Mouse (Mus musculus) hindbrain, embryonic 11.5 days (tissue): ENCODE data around the gene Trem1. TPM values are rescaled to one million over a fixed set of nuclear protein-coding genes. Genes with fewer than 3 reads are reported as not detected.

Source experiments
- ATAC-seq: fragments of 200-750 bp; cut with Nextera tagmentation; 2 replicates; pipeline ENCODE4 v1.8.0; 2017; ENCODE audit warnings: mild to moderate bottlenecking, moderate TSS enrichment, moderate library complexity; ENCODE audit not compliant: low FRiP score
- DNase-seq: peaks from one replicate; pipeline ENCODE4 v3.0.0-alpha.2; 2015; ENCODE audit warnings: low spot score
- H3K27ac ChIP-seq: fragments of 300-500 bp; sonication (generic); 2 replicates; pipeline ENCODE4 v1.5.1; 2014; ENCODE audit warnings: mild to moderate bottlenecking, low read depth, low read length
- H3K27me3 ChIP-seq: fragments of 300-500 bp; sonication (generic); 2 replicates; pipeline ENCODE4 v1.6.1; 2014; ENCODE audit warnings: mild to moderate bottlenecking, low read length, moderate library complexity, mixed read lengths; ENCODE audit not compliant: control insufficient read depth, insufficient read depth
- H3K36me3 ChIP-seq: fragments of 300-500 bp; sonication (generic); 2 replicates; pipeline ENCODE4 v1.6.1; 2014; ENCODE audit warnings: mild to moderate bottlenecking, low read length, moderate library complexity, mixed read lengths; ENCODE audit not compliant: control insufficient read depth, insufficient read depth
- H3K4me1 ChIP-seq: fragments of 300-500 bp; sonication (generic); replicated peaks from 2 replicates; pipeline ENCODE4 v1.6.1; 2014; ENCODE audit warnings: low read length, mixed read lengths; ENCODE audit not compliant: control insufficient read depth, insufficient read depth
- H3K4me2 ChIP-seq: fragments of 300-500 bp; sonication (generic); replicated peaks from 2 replicates; pipeline ENCODE4 v1.6.1; 2014; ENCODE audit warnings: mild to moderate bottlenecking, low read depth, low read length
- H3K4me3 ChIP-seq: fragments of 300-500 bp; sonication (generic); 2 replicates; pipeline ENCODE4 v1.5.1; 2014; ENCODE audit warnings: low read depth, low read length
- H3K9ac ChIP-seq: fragments of 300-500 bp; sonication (generic); 2 replicates; pipeline ENCODE4 v1.6.1; 2014; ENCODE audit warnings: low read depth, low read length
- H3K9me3 ChIP-seq: fragments of 300-500 bp; sonication (generic); 2 replicates; pipeline ENCODE4 v1.6.1; 2016; ENCODE audit warnings: low read length; ENCODE audit not compliant: control insufficient read depth
- WGBS: fragments of 180-500 bp; shearing (Covaris S2); extraction: QIAGEN DNeasy Blood & Tissue Kit; methylation state at CpG from one replicate; pipeline ENCODE4 v1.1.7; 2014; 5-methylcytosine and 5-hydroxymethylcytosine counted together
- polyA plus RNA-seq: library from polyadenylated mRNA; unstranded; fragments of >200 nt; fragmentation: Nextera tagmentation; extraction: Ambion mirVana; gene quantifications from 2 replicates; pipeline ENCODE4 v1.2.1, GENCODE M21; 2014

Trem1 gene
- polyA plus RNA-seq, 1 experiment from 2014 or later = not detected

DNA sequence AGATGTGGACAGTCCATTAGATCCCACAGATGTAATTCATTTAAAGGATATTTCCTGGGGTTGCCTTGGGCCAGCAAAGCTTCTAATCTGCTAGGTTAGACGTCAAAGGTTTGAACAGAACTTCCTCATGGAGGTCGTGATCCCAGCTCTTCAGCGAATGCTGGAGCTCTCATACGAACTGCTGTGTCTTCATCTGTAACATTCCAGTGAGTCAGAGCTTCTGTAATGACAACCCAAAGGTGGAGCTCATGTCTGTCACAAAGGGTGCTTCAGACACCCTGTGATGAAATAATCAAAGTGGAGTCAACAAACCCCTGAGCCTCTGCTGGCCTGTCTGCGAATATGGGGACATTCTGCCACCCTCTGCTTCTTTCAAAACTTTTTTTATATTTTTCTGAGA, 2.0 kb downstream of the Trem1 start:
- no peaks in the 10 kb centered on the region for H3K27me3 ChIP-seq
- 83% methylated on average over 5 of the region's 5 CpGs for WGBS
- H3K4me2 ChIP-seq = no peak overlapping the region
- no peaks in the 10 kb centered on the region for H3K36me3 ChIP-seq
- no peak overlapping the region for H3K4me3 ChIP-seq
- DNase-seq = no peak
- no peaks in the 10 kb centered on the region for H3K9me3 ChIP-seq
- no peak overlapping the region for H3K27ac ChIP-seq
- H3K9ac ChIP-seq = no peak overlapping the region
- no peak for ATAC-seq
- H3K4me1 ChIP-seq = no peaks in the 10 kb centered on the region

DNA sequence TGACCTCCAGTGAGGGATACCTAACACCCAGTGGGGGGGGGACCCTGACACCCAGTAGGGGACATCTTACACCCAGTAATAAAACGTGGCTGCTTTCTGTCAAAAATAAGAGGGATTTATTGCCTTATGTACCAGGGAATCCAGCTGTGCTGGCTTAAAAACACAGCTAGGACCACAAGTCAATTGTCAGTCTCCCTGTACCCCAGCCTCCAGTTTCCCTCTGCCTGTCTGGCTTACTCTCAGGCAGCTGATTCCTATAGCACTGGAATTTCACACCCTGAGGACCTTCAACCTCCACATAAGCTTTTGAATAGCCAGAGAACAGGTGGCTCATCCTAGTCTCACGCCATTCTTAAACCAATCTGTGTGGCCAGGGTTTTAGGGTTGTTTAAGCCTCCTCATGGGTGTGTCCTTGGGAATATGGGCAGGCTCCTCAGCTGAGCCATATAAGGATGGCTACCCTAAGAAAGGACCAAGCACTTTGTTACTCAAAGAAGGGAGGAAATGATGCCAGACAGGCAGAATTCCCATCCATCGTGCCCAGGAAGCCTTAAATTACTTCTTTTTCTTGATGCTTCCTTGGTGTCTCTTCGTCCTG, 3.3 kb downstream of the Trem1 start:
- no peak for DNase-seq
- no peaks in the 10 kb centered on the region for H3K36me3 ChIP-seq
- no peak overlapping the region for H3K4me3 ChIP-seq
- H3K9ac ChIP-seq = no peak overlapping the region
- ATAC-seq = no peak
- no peaks in the 10 kb centered on the region for H3K27me3 ChIP-seq
- H3K4me1 ChIP-seq = no peaks in the 10 kb centered on the region
- H3K9me3 ChIP-seq = no peaks in the 10 kb centered on the region
- H3K4me2 ChIP-seq = no peak overlapping the region
- 53% methylated on average over 4 of the region's 4 CpGs for WGBS
- no peak overlapping the region for H3K27ac ChIP-seq

- Histone ChIP-seq H3K4me1 (no peaks in the 10 kb centered on the region), H3K9ac (no peak overlapping the region), H3K27ac (no peak overlapping the region), H3K4me3 (no peak overlapping the region), H3K4me2 (no peak overlapping the region), H3K36me3 (no peaks in the 10 kb centered on the region), H3K27me3 (no peaks in the 10 kb centered on the region; the same call in 1 of the 2 replicates), H3K9me3 (no peaks in the 10 kb centered on the region)
- 90% methylated on average over 8 of the region's 8 CpGs for WGBS
- ATAC-seq (no peak), DNase-seq (no peak)
Observed at GRCm38 (mm10) chr17:48237621-48238020, 5.1 kb downstream of the Trem1 start.

DNA sequence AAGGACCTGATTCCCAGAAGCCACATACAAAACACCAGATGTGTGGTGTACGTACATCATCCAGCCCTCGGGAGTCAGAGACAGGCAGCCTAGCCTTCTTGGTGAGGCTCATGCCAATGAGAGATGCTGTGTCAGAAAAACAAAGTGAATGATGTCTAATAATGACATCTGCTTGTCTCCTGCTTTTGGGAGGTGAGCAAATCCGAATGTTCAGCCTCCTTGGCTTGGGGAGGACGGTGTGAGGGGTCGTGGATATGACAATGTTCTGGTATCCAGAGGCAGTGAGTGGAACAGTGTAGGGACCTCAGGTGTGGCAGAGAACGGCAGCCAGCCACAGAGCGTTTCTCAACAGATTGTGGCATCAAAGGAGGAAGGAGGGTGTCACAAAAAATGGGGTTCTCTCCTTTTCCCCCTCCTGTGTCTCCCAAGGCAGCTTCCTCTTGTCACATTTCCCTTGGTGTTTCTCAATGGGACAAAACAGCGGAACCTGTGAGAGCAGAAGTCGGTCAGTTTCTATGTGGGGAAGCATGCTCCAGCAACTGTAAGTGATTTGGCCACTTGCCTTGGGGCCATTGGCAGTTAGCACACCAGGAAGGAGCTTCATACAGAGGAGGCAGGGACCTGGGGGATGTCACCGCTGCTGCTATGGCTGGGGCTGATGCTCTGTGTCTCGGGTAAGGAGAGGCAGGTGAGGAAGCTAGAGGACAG, 14.8 kb downstream of the Trem1 start, which contains the start of gene Trem3:
Trem3 (plus strand) TSS at position 557 of the 708 bp plus-strand sequence.
- no peaks in the 10 kb centered on the region for H3K4me1 ChIP-seq
- no peak for ATAC-seq
- no peaks in the 10 kb centered on the region for H3K36me3 ChIP-seq
- no peak for DNase-seq
- no peaks in the 10 kb centered on the region; the same call in 1 of the 2 replicates for H3K27me3 ChIP-seq
- H3K4me2 ChIP-seq = no peak within 1 kb of the TSS
- H3K9ac ChIP-seq = no peak within 1 kb of the TSS
- H3K27ac ChIP-seq = no peak within 1 kb of the TSS
- no peaks in the 10 kb centered on the region for H3K9me3 ChIP-seq
- WGBS = 84% methylated on average over 11 of the region's 11 CpGs
- H3K4me3 ChIP-seq = no peak within 1 kb of the TSS

DNA sequence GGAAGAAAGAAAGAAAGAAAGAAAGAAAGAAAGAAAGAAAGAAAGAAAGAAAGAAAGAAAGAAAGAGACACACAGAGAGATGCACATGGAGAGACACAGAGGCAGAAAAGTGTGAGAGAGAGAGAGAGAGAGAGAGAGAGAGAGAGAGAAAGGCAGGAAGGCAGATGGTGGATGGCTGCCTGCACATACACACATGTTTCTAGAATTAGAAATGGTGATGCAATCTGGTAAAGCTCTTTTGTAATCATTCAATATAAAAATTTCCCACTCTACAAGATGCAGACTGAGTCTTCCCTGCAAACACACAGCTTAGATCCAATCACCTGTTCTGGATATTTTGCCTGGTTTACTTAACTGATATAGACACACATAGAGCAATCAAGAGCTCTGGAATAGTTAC, 16.5 kb downstream of the Trem1 start:
- no peaks in the 10 kb centered on the region for H3K27me3 ChIP-seq
- H3K9me3 ChIP-seq = no peaks in the 10 kb centered on the region
- DNase-seq = no peak
- ATAC-seq = no peak
- H3K4me1 ChIP-seq = no peaks in the 10 kb centered on the region
- no peak overlapping the region for H3K4me2 ChIP-seq
- no peak overlapping the region for H3K9ac ChIP-seq
- H3K27ac ChIP-seq = no peak overlapping the region
- H3K36me3 ChIP-seq = no peaks in the 10 kb centered on the region
- no peak overlapping the region for H3K4me3 ChIP-seq

DNA sequence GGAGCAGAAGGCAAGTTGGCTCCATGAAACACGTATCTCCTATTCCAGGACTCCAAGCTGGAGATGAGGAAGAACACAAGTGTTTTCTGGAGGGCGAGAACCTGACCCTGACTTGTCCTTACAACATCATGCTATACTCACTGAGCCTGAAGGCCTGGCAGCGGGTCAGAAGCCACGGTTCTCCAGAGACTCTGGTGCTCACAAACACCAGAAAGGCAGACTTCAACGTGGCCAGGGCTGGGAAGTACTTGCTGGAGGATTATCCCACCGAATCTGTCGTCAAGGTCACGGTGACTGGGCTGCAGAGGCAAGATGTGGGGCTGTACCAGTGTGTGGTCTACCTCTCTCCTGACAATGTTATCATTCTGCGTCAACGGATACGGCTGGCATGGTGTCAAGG, 16.9 kb downstream of the Trem1 start:
- no peaks in the 10 kb centered on the region for H3K4me1 ChIP-seq
- H3K4me2 ChIP-seq = no peak overlapping the region
- H3K9ac ChIP-seq = no peak overlapping the region
- no peaks in the 10 kb centered on the region for H3K36me3 ChIP-seq
- no peaks in the 10 kb centered on the region for H3K27me3 ChIP-seq
- H3K27ac ChIP-seq = no peak overlapping the region
- ATAC-seq = no peak
- 82% methylated on average over 11 of the region's 11 CpGs for WGBS
- no peaks in the 10 kb centered on the region for H3K9me3 ChIP-seq
- DNase-seq = no peak
- H3K4me3 ChIP-seq = no peak overlapping the region

DNA sequence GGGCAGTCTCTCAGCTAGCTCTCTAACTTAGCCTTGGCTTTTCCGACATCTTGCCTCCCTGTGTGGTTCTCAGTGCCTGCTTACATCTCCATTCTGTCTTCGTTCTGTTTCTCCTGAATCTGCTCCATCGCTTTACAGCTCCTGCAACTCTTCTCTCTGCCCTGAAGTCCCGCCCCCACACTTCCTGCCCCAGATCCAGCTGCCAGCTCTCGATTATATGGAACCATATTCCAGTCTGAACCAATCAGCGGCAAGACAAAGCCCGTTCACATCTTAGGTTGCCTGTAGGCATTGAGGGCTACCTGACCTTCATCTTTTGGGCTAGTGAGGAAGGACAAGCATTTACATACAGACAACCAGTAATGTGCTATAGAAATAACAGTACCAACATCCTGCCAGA, 18.1 kb downstream of the Trem1 start:
- Histone ChIP-seq H3K4me2 (no peak overlapping the region), H3K27ac (no peak overlapping the region), H3K9ac (no peak overlapping the region), H3K4me3 (no peak overlapping the region), H3K27me3 (no peaks in the 10 kb centered on the region), H3K9me3 (no peaks in the 10 kb centered on the region), H3K36me3 (no peaks in the 10 kb centered on the region), H3K4me1 (no peaks in the 10 kb centered on the region)
- ATAC-seq (no peak), DNase-seq (no peak)
- WGBS = 90% methylated on average over 7 of the region's 7 CpGs

DNA sequence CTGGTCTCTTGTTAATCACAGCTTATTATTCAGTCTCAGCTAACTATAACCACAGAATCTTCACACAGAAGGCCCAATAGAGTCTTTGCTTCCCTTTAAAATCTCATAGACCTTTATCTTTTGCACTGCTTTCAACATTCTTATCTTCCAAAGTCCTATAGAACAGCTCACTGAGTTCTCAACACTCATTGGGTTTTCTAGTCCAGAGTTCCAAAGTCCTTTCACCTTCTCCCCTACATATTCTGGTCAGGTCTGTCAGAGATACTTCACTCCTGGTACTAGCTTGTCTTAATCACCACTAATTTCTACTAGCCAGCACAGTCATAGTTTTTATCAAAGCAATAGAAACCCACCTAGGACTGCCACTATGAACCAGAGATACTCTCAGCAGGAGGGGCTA, 24.0 kb downstream of the Trem1 start:
- Histone ChIP-seq H3K27me3 (no peaks in the 10 kb centered on the region), H3K9ac (no peak overlapping the region), H3K4me1 (no peaks in the 10 kb centered on the region), H3K36me3 (no peaks in the 10 kb centered on the region), H3K9me3 (no peaks in the 10 kb centered on the region), H3K4me2 (no peak overlapping the region), H3K4me3 (no peak overlapping the region), H3K27ac (no peak overlapping the region)
- DNase-seq = no peak
- ATAC-seq = no peak

DNA sequence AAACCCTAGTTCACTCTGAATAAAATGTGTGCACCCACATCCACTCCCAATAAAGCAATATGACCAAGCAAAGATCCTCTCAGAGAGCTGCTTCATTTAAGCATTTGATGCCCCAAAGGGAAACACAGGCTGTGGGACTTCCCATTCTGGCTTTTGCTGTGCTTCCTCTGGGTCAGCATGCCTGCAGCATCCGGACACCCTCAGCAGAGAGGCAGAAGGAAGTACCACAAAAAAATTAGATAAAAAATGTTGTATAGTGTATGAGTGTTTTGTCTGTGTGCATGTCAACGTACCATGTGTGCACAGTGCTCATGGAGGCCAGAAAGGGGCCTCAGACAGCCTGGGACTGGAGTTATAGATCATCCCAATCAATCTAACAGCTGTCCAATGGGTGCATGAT, 29.3 kb downstream of the Trem1 start:
- H3K4me3 ChIP-seq = no peak overlapping the region
- H3K9me3 ChIP-seq = no peaks in the 10 kb centered on the region
- DNase-seq = no peak
- H3K27ac ChIP-seq = no peak overlapping the region
- ATAC-seq = no peak
- H3K27me3 ChIP-seq = no peaks in the 10 kb centered on the region
- WGBS = 85% methylated on average over 2 of the region's 2 CpGs
- H3K4me2 ChIP-seq = no peak overlapping the region
- H3K36me3 ChIP-seq = no peaks in the 10 kb centered on the region
- H3K9ac ChIP-seq = no peak overlapping the region
- H3K4me1 ChIP-seq = no peaks in the 10 kb centered on the region
